Mouse (Mus musculus) liver, embryonic 16.5 days (tissue): ENCODE data around the gene Gad1. TPM values are rescaled to one million over a fixed set of nuclear protein-coding genes. Genes with fewer than 3 reads are reported as not detected.
"Not testable (repeated sequence)": the region's sequence is repeated elsewhere in the genome, so short reads cannot be mapped to it uniquely, and the experiment has no call there.

Source experiments
- ATAC-seq: fragments of 200-750 bp; cut with Nextera tagmentation; 2 replicates; pipeline ENCODE4 v1.8.0; 2017; ENCODE audit warnings: low read depth, mild to moderate bottlenecking, moderate number of reproducible peaks, moderate library complexity
- H3K27ac ChIP-seq: fragments of 300-500 bp; sonication (generic); 2 replicates; pipeline ENCODE4 v1.5.1; 2014; ENCODE audit warnings: mild to moderate bottlenecking, low read length
- H3K27me3 ChIP-seq: fragments of 300-500 bp; sonication (generic); 2 replicates; pipeline ENCODE4 v1.6.1; 2014; ENCODE audit warnings: low read depth, low read length, mixed read lengths; ENCODE audit not compliant: control insufficient read depth, insufficient read depth
- H3K36me3 ChIP-seq: fragments of 300-500 bp; sonication (generic); 2 replicates; pipeline ENCODE4 v1.6.1; 2014; ENCODE audit warnings: mild to moderate bottlenecking; ENCODE audit not compliant: control insufficient read depth, insufficient read depth
- H3K4me1 ChIP-seq: fragments of 300-500 bp; sonication (generic); 2 replicates; pipeline ENCODE4 v1.6.1; 2014; ENCODE audit warnings: low read depth, low read length, mixed read lengths; ENCODE audit not compliant: control insufficient read depth
- H3K4me2 ChIP-seq: fragments of 300-500 bp; sonication (generic); 2 replicates; pipeline ENCODE4 v1.6.1; 2014; ENCODE audit warnings: low read depth, low read length, mixed read lengths
- H3K4me3 ChIP-seq: fragments of 300-500 bp; sonication (generic); 2 replicates; pipeline ENCODE4 v1.5.1; 2014; ENCODE audit warnings: low read depth, mild to moderate bottlenecking, low read length
- H3K9ac ChIP-seq: fragments of 300-500 bp; sonication (generic); 2 replicates; pipeline ENCODE4 v1.6.1; 2014; ENCODE audit warnings: low read depth, low read length
- H3K9me3 ChIP-seq: fragments of 300-500 bp; sonication (generic); replicated peaks from 2 replicates; pipeline ENCODE4 v1.6.1; 2016; ENCODE audit warnings: low read length; ENCODE audit not compliant: control insufficient read depth
- WGBS: fragments of 180-500 bp; shearing (Covaris S2); extraction: QIAGEN DNeasy Blood & Tissue Kit; methylation state at CpG from one replicate; pipeline ENCODE4 v1.1.7; 2014; ENCODE audit not compliant: insufficient replicate concordance; 5-methylcytosine and 5-hydroxymethylcytosine counted together
- polyA plus RNA-seq: library from polyadenylated mRNA; unstranded; fragments of >200 nt; fragmentation: Nextera tagmentation; extraction: Ambion mirVana; gene quantifications from 2 replicates; pipeline ENCODE4 v1.2.1, GENCODE M21; 2015

Gene Gad1
- polyA plus RNA-seq: 0.06 TPM in 1 of 2 replicates, not detected in the other

DNA sequence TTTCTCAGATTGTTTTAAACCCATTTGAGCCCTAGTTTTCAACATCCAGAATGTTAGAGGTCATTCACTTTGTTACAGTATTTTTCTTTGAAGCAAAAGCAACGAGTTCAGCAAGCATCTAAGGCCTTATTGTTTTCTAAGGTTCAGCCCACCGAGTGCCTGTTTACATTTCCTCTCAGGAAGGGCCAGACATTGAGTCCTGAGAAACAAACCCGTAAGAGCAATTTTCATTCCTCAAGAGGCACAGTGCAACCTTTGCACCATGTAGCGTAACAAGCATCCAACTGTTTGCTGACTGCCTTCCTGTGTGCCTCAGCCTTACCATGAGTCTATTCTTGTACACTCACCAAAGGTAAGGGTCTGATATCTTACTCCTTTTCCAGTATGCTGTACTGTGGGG lies at the start of gene Gad1:
TSS of gene Gad1 (plus strand) at position 301 of the 400 bp plus-strand sequence.
- H3K9me3 ChIP-seq: no peaks in the 10 kb centered on the region
- no peaks in the 10 kb centered on the region for H3K4me1 ChIP-seq
- H3K9ac ChIP-seq: no peak within 1 kb of the TSS
- H3K36me3 ChIP-seq: no peaks in the 10 kb centered on the region
- WGBS: 38% methylated on average over 4 of the region's 4 CpGs
- H3K27ac ChIP-seq: no peak within 1 kb of the TSS
- peaks cover 3% of the 10 kb centered on the region for H3K27me3 ChIP-seq
- no peak within 1 kb of the TSS for H3K4me3 ChIP-seq
- no peak within 1 kb of the TSS for H3K4me2 ChIP-seq
- ATAC-seq: no peak

DNA sequence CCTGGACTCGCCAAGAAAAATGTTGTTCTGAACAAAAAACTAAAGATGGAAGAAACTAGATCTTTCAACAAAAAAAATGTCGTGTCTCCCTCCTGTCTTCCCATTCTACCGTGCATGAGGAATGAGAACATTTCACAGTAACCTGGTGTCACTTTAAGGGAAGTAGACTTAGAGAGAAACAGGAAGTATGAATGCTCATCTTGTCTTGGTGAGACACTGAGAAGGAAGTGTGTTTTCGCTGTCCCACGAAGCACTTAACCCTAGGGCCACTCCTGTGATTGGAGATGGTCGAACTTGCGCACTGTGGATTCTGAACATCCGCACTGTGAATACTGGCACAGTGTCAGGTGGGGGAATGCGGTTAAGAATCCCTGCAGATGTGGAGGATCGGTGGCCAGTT lies 49.4 kb upstream of the Gad1 start:
- no peak overlapping the region for H3K4me2 ChIP-seq
- H3K9ac ChIP-seq: no peak overlapping the region
- WGBS: 46% methylated on average over 10 of the region's 10 CpGs
- no peak overlapping the region for H3K4me3 ChIP-seq
- no peaks in the 10 kb centered on the region for H3K36me3 ChIP-seq
- H3K27me3 ChIP-seq: no peaks in the 10 kb centered on the region
- H3K4me1 ChIP-seq: no peaks in the 10 kb centered on the region
- no peak overlapping the region for H3K27ac ChIP-seq
- ATAC-seq: no peak
- H3K9me3 ChIP-seq: no peaks in the 10 kb centered on the region

DNA sequence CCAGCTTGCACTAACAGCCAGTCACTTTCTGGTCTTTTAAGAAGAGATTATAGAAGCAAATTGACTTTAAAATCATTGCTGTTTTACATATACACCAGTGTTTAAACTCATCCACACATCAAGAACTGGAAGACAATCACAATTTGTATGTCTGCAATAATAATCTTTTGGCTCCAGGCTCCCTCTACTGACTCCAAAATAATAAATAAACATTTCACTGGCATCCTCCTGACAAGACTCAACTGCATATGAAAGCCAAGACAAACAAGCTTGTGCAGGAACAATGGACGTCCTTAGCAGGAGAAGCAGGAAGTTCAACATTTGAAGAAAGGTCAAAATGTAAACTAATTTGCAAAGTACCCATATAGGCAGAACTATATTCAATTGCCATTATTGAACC lies 47.6 kb upstream of the Gad1 start:
- no peak overlapping the region for H3K27ac ChIP-seq
- H3K4me3 ChIP-seq: no peak overlapping the region
- ATAC-seq: no peak
- H3K9ac ChIP-seq: no peak overlapping the region
- no peaks in the 10 kb centered on the region; the same call in 1 of the 2 replicates for H3K4me1 ChIP-seq
- H3K36me3 ChIP-seq: no peaks in the 10 kb centered on the region
- no peaks in the 10 kb centered on the region for H3K9me3 ChIP-seq
- H3K27me3 ChIP-seq: peaks cover 12% of the 10 kb centered on the region
- WGBS: 3% methylated on average over 1 of the region's 1 CpGs
- no peak overlapping the region for H3K4me2 ChIP-seq

DNA sequence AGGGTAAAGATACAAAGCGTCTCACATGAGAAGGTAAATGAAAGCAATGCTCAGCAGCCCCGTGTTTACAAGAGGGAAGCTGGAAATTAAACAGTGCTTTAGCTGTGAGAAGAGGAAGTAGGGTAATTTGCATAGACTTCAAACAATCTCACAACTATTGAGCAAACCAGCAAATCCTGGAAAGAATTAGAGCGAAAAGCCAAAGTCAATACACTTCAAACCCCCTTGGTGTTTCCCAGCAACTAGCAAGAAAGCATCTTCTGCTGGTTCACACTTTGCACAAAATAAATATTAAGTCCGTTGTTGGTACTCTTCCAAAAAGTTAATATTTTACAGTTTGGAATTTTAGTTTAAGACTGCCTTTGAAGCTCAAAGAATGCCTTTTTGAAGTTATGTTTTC lies 47.0 kb upstream of the Gad1 start:
- Histone ChIP-seq H3K27ac (no peak overlapping the region), H3K4me3 (no peak overlapping the region), H3K27me3 (peaks cover 13% of the 10 kb centered on the region), H3K9me3 (no peaks in the 10 kb centered on the region), H3K9ac (no peak overlapping the region), H3K36me3 (no peaks in the 10 kb centered on the region), H3K4me2 (no peak overlapping the region), H3K4me1 (no peaks in the 10 kb centered on the region; the same call in 1 of the 2 replicates)
- ATAC-seq: no peak
- WGBS: 19% methylated on average over 4 of the region's 4 CpGs

DNA sequence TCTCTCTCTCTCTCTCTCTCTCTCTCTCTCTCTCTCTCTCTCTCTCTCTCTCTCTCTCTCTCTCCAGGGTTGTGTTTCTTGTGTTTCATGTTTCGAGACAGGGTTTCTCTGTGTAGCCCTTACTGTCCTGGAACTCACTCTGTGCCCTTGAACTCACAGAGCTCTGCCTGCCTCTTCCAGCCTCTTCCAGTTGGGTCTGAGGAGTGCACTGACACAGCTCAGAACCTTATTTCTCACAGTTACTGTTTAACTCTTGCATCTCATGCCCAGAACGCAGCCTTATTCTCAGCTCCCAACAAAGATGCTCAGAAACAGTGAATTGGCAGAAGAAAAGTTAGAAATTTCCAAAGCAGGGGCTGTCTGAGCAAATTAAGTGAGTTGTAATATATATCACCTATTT lies 46.5 kb upstream of the Gad1 start:
- Histone ChIP-seq H3K4me2 (no peak overlapping the region), H3K9ac (no peak overlapping the region)

DNA sequence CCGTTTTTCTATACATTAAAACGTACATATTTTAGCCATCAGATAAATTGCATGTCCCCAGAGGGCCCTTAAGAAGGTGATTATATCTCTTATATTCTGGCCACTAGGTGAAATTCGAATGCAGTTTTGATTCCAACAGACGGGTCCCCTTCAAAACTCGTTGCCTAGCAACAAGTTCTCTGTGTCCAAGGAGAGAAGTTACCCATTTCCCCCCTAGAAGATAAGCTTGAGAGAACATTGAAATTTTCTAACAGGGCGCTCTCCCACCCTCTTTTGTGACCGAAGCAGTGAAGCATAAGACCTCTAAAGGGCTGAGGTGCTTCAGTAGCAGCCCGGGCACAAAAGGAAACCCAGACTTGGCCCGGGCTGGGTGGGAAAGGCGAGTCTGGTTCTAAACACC lies 44.4 kb upstream of the Gad1 start, which contains the start of gene Erich2:
TSS of gene Erich2 (plus strand) at position 324 of the 400 bp plus-strand sequence.
- Histone ChIP-seq H3K4me2 (peak within 1 kb of the TSS; percentile 68), H3K27ac (no peak within 1 kb of the TSS), H3K4me1 (no peaks in the 10 kb centered on the region; the same call in 1 of the 2 replicates), H3K4me3 (peak within 1 kb of the TSS; percentile 56), H3K36me3 (no peaks in the 10 kb centered on the region), H3K9ac (no peak within 1 kb of the TSS), H3K9me3 (no peaks in the 10 kb centered on the region), H3K27me3 (peaks cover 13% of the 10 kb centered on the region)
- no peak for ATAC-seq
- 18% methylated on average over 10 of the region's 10 CpGs for WGBS

More for the DNA sequence above, 46.5 kb upstream of the Gad1 start:
- no peak for ATAC-seq
- peaks cover 13% of the 10 kb centered on the region for H3K27me3 ChIP-seq
- H3K27ac ChIP-seq: no peak overlapping the region
- no peaks in the 10 kb centered on the region; the same call in 1 of the 2 replicates for H3K4me1 ChIP-seq
- H3K36me3 ChIP-seq: no peaks in the 10 kb centered on the region
- WGBS: 22% methylated on average over 2 of the region's 2 CpGs
- H3K4me3 ChIP-seq: no peak overlapping the region
- no peaks in the 10 kb centered on the region for H3K9me3 ChIP-seq

DNA sequence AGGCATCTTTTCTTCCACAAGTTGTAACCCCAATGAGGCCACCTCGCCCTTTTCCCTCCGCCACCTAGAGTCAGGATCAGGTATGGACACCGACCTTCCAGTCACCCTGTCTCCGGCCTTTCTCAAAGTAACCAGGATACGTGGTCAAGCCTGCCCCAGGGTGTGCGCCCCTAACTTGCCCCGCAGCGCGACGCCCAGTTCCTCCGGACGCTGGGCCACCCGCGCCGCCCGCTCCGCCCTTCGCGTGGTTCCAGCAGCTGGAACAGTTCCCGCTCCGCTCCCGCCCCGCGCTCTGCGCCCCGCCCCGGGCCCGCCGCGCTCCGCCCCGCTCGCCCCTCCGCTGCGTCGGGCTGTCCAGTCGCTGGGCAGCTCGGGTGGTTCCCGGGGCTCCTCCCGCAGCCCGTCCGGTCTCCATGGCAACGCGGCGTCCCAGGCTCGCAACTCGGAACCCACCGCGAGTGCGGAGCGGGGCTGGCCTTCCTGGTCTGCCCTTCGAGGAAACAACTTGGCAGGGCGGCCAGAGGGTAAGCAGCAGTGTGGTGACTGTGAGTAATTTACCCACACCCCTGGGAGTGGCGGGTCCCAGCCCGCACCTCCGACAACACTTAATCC lies 43.7 kb upstream of the Gad1 start:
- peaks cover 13% of the 10 kb centered on the region for H3K27me3 ChIP-seq
- ATAC-seq: peak; percentile 80
- no peak overlapping the region for H3K9ac ChIP-seq
- H3K4me2 ChIP-seq: peak overlapping the region; percentile 68
- under 1% methylated on average over 52 of the region's 56 CpGs for WGBS
- no peaks in the 10 kb centered on the region for H3K9me3 ChIP-seq
- peak overlapping the region; percentile 56 for H3K4me3 ChIP-seq
- H3K27ac ChIP-seq: no peak overlapping the region
- no peaks in the 10 kb centered on the region; the same call in 1 of the 2 replicates for H3K4me1 ChIP-seq
- H3K36me3 ChIP-seq: no peaks in the 10 kb centered on the region

DNA sequence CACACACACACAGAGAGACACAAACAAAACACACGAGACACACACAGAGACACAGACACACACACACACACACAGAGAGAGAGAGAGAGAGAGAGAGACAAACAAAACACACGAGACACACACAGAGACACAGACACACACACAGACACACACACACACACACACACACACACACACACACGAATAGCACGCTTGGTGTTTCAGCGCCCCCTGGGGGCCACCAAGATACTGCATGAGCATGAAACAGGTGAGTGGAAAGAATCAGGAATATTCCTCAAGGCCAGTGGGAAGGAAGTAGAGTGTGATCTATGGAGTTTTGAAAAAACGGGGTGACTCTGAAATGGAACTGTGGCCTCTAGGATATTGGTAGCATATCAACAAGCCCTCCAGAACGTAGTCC lies 14.6 kb upstream of the Gad1 start:
- not testable (repeated sequence) for H3K9me3 ChIP-seq, H3K4me2 ChIP-seq, H3K9ac ChIP-seq, H3K36me3 ChIP-seq, H3K27me3 ChIP-seq, H3K27ac ChIP-seq, H3K4me1 ChIP-seq, H3K4me3 ChIP-seq, ATAC-seq
- 29% methylated on average over 7 of the region's 7 CpGs for WGBS

DNA sequence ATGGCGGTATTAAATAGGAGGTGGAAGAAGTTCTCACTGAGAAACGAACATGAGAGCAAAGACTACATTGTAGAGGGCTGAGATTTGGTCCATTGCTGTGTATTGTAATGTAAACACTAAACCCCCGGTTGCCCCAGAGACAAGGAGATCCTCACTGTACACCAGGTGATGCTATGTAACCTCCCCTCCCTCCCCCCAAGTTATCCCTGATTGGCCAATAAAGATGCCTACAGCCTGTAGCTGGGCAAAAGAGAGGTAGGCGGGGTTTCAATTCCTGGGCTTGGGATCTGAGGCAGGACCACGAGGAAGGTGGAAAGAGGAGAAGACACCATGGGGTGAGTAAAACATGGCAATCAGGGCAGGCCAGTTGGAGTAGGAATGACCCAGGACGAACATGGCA lies 2.2 kb upstream of the Gad1 start:
- Histone ChIP-seq H3K4me3 (no peak overlapping the region), H3K9ac (no peak overlapping the region), H3K4me2 (no peak overlapping the region), H3K36me3 (no peaks in the 10 kb centered on the region), H3K27ac (no peak overlapping the region), H3K9me3 (no peaks in the 10 kb centered on the region), H3K4me1 (no peaks in the 10 kb centered on the region), H3K27me3 (no peaks in the 10 kb centered on the region)
- no peak for ATAC-seq
- 39% methylated on average over 6 of the region's 6 CpGs for WGBS
